11 mouse cellular contexts compared by ENCODE assay signal in the genomic region with DNA sequence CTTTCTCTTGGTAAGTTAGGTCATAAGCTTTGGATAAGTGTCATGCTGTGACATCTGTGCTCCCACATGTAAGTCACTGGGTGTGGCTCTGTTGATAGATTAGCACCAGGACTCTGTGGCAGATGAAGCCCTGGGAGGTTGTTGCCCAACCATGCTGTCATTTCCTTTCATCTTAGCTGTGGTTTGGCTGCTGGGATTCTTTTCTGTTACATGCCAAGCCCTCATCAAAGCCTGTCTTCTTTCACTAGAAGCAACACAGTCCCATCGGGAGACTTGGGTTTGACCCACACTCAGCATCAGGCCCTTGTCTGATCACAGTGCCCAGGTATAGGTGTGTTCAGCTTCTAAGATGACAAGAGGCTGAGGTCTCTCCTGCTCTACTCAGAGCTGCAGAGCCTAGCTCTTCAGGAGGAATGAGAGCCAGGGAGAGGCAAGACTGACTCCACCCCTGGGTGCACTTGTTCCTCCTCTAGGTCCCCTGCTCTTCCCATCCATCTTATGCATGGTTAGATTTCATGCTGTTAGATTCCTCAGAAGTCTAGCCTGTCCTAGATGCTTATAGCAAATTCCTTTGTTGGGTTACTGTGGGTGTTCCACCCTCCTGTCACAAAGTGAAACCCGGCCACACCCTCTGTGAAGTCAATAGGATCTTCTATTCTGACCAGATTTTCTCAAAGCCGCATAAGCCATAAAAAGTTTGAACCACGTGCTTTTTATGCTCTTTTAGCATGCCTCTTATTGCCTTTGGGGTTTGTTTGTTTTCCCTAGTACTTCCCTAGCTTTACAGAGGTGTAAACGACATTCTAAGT. TPM values are rescaled to one million over a fixed set of nuclear protein-coding genes. Genes with fewer than 3 reads are reported as not detected.
DNase-seq lines count a peak whose midpoint lies in the region; ATAC-seq lines count a peak whose summit lies in the region.
"Had no signal": no experiment of that assay in that cellular context is flagged by ENCODE, and none has a peak within 500 bp of the region (broad histone marks: within the 10 kb centered on the region; RNA-seq: fewer than 3 reads in every experiment).

No protein-coding gene starts in this region.

- 47% methylated on average over 5 of the region's 5 CpGs for WGBS in heart, embryonic 13.5 days
- 71% methylated on average over 5 of the region's 5 CpGs for WGBS in hindbrain, embryonic 10.5 days

- peaks cover 15% of the 10 kb centered on the region for H3K4me1 ChIP-seq in heart, embryonic 13.5 days
- no peaks in the 10 kb centered on the region for H3K4me1 ChIP-seq in hindbrain, embryonic 10.5 days (replicated peaks)
- H3K4me1 ChIP-seq: forebrain, embryonic 13.5 days had no signal

- H3K27me3 ChIP-seq in heart, embryonic 13.5 days (replicated peaks), result no peaks in the 10 kb centered on the region
- no peaks in the 10 kb centered on the region for H3K27me3 ChIP-seq in hindbrain, embryonic 10.5 days (ENCODE audit: insufficient read depth, poor library complexity, severe bottlenecking)
- H3K27me3 ChIP-seq: forebrain, embryonic 13.5 days had no signal

- peak; percentile 46 for DNase-seq in 3134 (ENCODE audit: extremely low read depth, insufficient read length, low spot score)
- DNase-seq in CD8-positive naive resting alpha-beta T cell, adult 2 months (ENCODE audit: low read depth in 2 of 2, low spot score in 2 of 2), result peak; percentile 35 to 49
- DNase-seq in lung, postnatal 36 days, result peak; percentile 69
- no peak for DNase-seq in hindbrain, embryonic 10.5 days (ENCODE audit: low spot score)
- no peak for DNase-seq in thymus, postnatal 0 days (ENCODE audit: low spot score)
- no peak for DNase-seq in left cerebral cortex, adult 9 months (ENCODE audit: low spot score in 2 of 2)
- no peak for DNase-seq in left cerebral cortex, postnatal 14 days (ENCODE audit: low spot score in 2 of 2)
- DNase-seq: kidney, adult 2 months had no signal

- no peak overlapping the region; the same call in 1 of the 2 replicates for H3K4me2 ChIP-seq in heart, embryonic 13.5 days
- H3K4me2 ChIP-seq: forebrain, embryonic 13.5 days; midbrain, embryonic 11.5 days had no signal

- H3K36me3 ChIP-seq in heart, embryonic 13.5 days, result no peaks in the 10 kb centered on the region
- no peaks in the 10 kb centered on the region for H3K36me3 ChIP-seq in hindbrain, embryonic 10.5 days

- intact Hi-C loops in left cerebral cortex, postnatal 14 days (cut with DNase I), result no loop called here

- ATAC-seq in heart, embryonic 13.5 days (ENCODE audit: extremely low read depth, insufficient number of reproducible peaks, low FRiP score, low TSS enrichment), result 0 out of 2 replicates have a peak, but pooled peaks have one; percentile 15
- ATAC-seq: forebrain, embryonic 13.5 days had no signal

- no peak overlapping the region for H3K9ac ChIP-seq in heart, embryonic 13.5 days
- H3K9ac ChIP-seq: forebrain, embryonic 13.5 days had no signal

- H3K4me3 ChIP-seq in heart, embryonic 13.5 days, result no peak overlapping the region
- no peak overlapping the region for H3K4me3 ChIP-seq in hindbrain, embryonic 10.5 days
- H3K4me3 ChIP-seq: forebrain, embryonic 13.5 days had no signal

- H3K27ac ChIP-seq in heart, embryonic 13.5 days (replicated peaks), result peak overlapping the region; percentile 9; the same call in 1 of the 2 replicates
- H3K27ac ChIP-seq in hindbrain, embryonic 10.5 days, result no peak overlapping the region
- H3K27ac ChIP-seq: forebrain, embryonic 13.5 days had no signal

- H3K9me3 ChIP-seq in heart, embryonic 13.5 days, result no peaks in the 10 kb centered on the region
- H3K9me3 ChIP-seq in hindbrain, embryonic 10.5 days, result no peaks in the 10 kb centered on the region
- H3K9me3 ChIP-seq: forebrain, embryonic 13.5 days had no signal

RNA-seq across cellular contexts. Expression of gene Atg7, which starts 17.3 kb away (rescaled TPM):
- polyA plus RNA-seq in heart, embryonic 13.5 days (2015; fragmentation: Nextera tagmentation; extraction: Ambion mirVana), result 17.0 and 17.5 TPM in 2 replicates
- polyA plus RNA-seq in hindbrain, embryonic 10.5 days (2016; fragmentation: Nextera tagmentation; extraction: Ambion mirVana), result 24.4 and 25.0 TPM in 2 replicates
- 19.5 and 19.6 TPM in 2 replicates for polyA plus RNA-seq in thymus, postnatal 0 days (2015; fragmentation: Nextera tagmentation; extraction: Ambion mirVana)
- 10 to 100 TPM; 25.5 to 26.2 TPM for total RNA-seq in left cerebral cortex, postnatal 14 days (2021)

Comparison
In these comparisons a context has a peak if more than half of its experiments do, and no peak if none do; other contexts are left out.
1. DNase-seq: peak in 3134 (single experiment), CD8-positive naive resting alpha-beta T cell, adult 2 months (2 of 2) and lung, postnatal 36 days (single experiment); none in hindbrain, embryonic 10.5 days (single experiment), thymus, postnatal 0 days (single experiment), left cerebral cortex, adult 9 months (0 of 2) and left cerebral cortex, postnatal 14 days (0 of 2).